Mouse (Mus musculus) testis, adult 2 months (tissue): ENCODE measurements at regions not wholly inside any gene's neighbourhood (a gene's known extent, or its start where the extent isn't known, plus 50 kb on each side); places are given as distances from the start of the nearest gene placed in this dataset.

ENCODE experiments used
- CTCF ChIP-seq: fragments of 200-500 bp; IDR thresholded peaks from 2 replicates; pipeline ENCODE4 v1.5.1; 2012; ENCODE audit warnings: low read depth, mild to moderate bottlenecking, inconsistent platforms, low read length, moderate library complexity; ENCODE audit not compliant: control insufficient read depth, insufficient read depth, insufficient replicate concordance
- POLR2A ChIP-seq: fragments of 200-500 bp; IDR thresholded peaks from 2 replicates; pipeline ENCODE4 v1.6.1; 2012; ENCODE audit warnings: low read depth, mild to moderate bottlenecking, inconsistent platforms, low read length, moderate library complexity; ENCODE audit not compliant: control insufficient read depth

- TF ChIP-seq CTCF (no peak), POLR2A (no peak)
These were observed 59.8 kb downstream of the Mrm1 start for GRCm38 (mm10) chr11:84759478-84759986.
